Mouse (Mus musculus) forebrain, embryonic 13.5 days (tissue): ENCODE measurements around the gene Sytl3. TPM values are rescaled to one million over a fixed set of nuclear protein-coding genes. Genes with fewer than 3 reads are reported as not detected.

Experiments
- ATAC-seq: fragments of 200-750 bp; cut with Nextera tagmentation; 2 replicates; pipeline ENCODE4 v1.8.0; 2017
- H3K27ac ChIP-seq: fragments of 300-500 bp; sonication (generic); 2 replicates; pipeline ENCODE4 v1.5.1; 2015; ENCODE audit warnings: inconsistent platforms, mild to moderate bottlenecking, moderate library complexity
- H3K27me3 ChIP-seq: fragments of 300-500 bp; sonication (generic); 2 replicates; pipeline ENCODE4 v1.6.1; 2015; ENCODE audit warnings: mild to moderate bottlenecking, inconsistent platforms
- H3K36me3 ChIP-seq: fragments of 300-500 bp; sonication (generic); 2 replicates; pipeline ENCODE4 v1.6.1; 2015; ENCODE audit warnings: mild to moderate bottlenecking, inconsistent platforms; ENCODE audit not compliant: poor library complexity, severe bottlenecking
- H3K4me1 ChIP-seq: fragments of 300-500 bp; sonication (generic); 2 replicates; pipeline ENCODE4 v1.6.1; 2015; ENCODE audit warnings: inconsistent platforms
- H3K4me2 ChIP-seq: fragments of 300-500 bp; sonication (generic); 2 replicates; pipeline ENCODE4 v1.6.1; 2015; ENCODE audit warnings: inconsistent platforms, mild to moderate bottlenecking, moderate library complexity
- H3K4me3 ChIP-seq: fragments of 300-500 bp; sonication (generic); 2 replicates; pipeline ENCODE4 v1.5.1; 2015; ENCODE audit warnings: mild to moderate bottlenecking, inconsistent platforms
- H3K9ac ChIP-seq: fragments of 300-500 bp; sonication (generic); 2 replicates; pipeline ENCODE4 v1.6.1; 2015; ENCODE audit warnings: mild to moderate bottlenecking, inconsistent platforms
- H3K9me3 ChIP-seq: fragments of 300-500 bp; sonication (generic); replicated peaks from 2 replicates; pipeline ENCODE4 v1.6.1; 2016; ENCODE audit warnings: inconsistent platforms
- WGBS: fragments of 180-500 bp; shearing (Covaris S2); methylation state at CpG from one replicate; pipeline ENCODE4 v1.1.7; 2015; 5-methylcytosine and 5-hydroxymethylcytosine counted together
- polyA plus RNA-seq: library from polyadenylated mRNA; unstranded; fragments of >200 nt; fragmentation: Nextera tagmentation; extraction: Ambion mirVana; gene quantifications from 2 replicates; pipeline ENCODE4 v1.2.1, GENCODE M21; 2015

Gene Sytl3
- polyA plus RNA-seq, 1 experiment from 2014 or later: 0.43 TPM

- ATAC-seq: no peak
- H3K4me3 ChIP-seq: no peak overlapping the region
- no peaks in the 10 kb centered on the region for H3K27me3 ChIP-seq
- peaks cover 25% of the 10 kb centered on the region for H3K4me1 ChIP-seq
- H3K27ac ChIP-seq: no peak overlapping the region
- H3K9ac ChIP-seq: no peak overlapping the region
- H3K9me3 ChIP-seq: no peaks in the 10 kb centered on the region
- H3K4me2 ChIP-seq: no peak overlapping the region
- 83% methylated on average over 5 of the region's 5 CpGs for WGBS
- peaks cover 4% of the 10 kb centered on the region; the same call in 1 of the 2 replicates for H3K36me3 ChIP-seq
These were observed 113.5 kb downstream of the Sytl3 start for GRCm38 (mm10) chr17:6772490-6772773.

- WGBS: 91% methylated on average over 14 of the region's 14 CpGs
- H3K4me3 ChIP-seq: no peak overlapping the region
These were observed 114.5 kb downstream of the Sytl3 start for GRCm38 (mm10) chr17:6773249-6773966.

GRCm38 (mm10) chr17:6775221-6775620 is 116.3 kb downstream of the Sytl3 start:
- H3K27ac ChIP-seq: no peak overlapping the region
- H3K4me3 ChIP-seq: no peak overlapping the region
- no peaks in the 10 kb centered on the region for H3K27me3 ChIP-seq
- H3K4me1 ChIP-seq: peaks cover 44% of the 10 kb centered on the region
- no peaks in the 10 kb centered on the region for H3K9me3 ChIP-seq
- peaks cover 4% of the 10 kb centered on the region; the same call in 1 of the 2 replicates for H3K36me3 ChIP-seq
- WGBS: 72% methylated on average over 9 of the region's 9 CpGs
- ATAC-seq: no peak
- no peak overlapping the region for H3K9ac ChIP-seq
- no peak overlapping the region for H3K4me2 ChIP-seq

More at GRCm38 (mm10) chr17:6773249-6773966, 114.5 kb downstream of the Sytl3 start:
- ATAC-seq: no peak
- H3K4me2 ChIP-seq: no peak overlapping the region
- H3K4me1 ChIP-seq: peaks cover 26% of the 10 kb centered on the region
- peaks cover 4% of the 10 kb centered on the region; the same call in 1 of the 2 replicates for H3K36me3 ChIP-seq
- H3K27ac ChIP-seq: no peak overlapping the region
- H3K27me3 ChIP-seq: no peaks in the 10 kb centered on the region
- H3K9me3 ChIP-seq: no peaks in the 10 kb centered on the region
- no peak overlapping the region for H3K9ac ChIP-seq

- no peak for ATAC-seq
- H3K4me3 ChIP-seq: no peak overlapping the region
- H3K9ac ChIP-seq: no peak overlapping the region
- H3K27me3 ChIP-seq: no peaks in the 10 kb centered on the region
- peaks cover 49% of the 10 kb centered on the region for H3K4me1 ChIP-seq
- H3K36me3 ChIP-seq: peaks cover 4% of the 10 kb centered on the region; the same call in 1 of the 2 replicates
- H3K4me2 ChIP-seq: no peak overlapping the region
- no peaks in the 10 kb centered on the region for H3K9me3 ChIP-seq
- no peak overlapping the region for H3K27ac ChIP-seq
- WGBS: 77% methylated on average over 4 of the region's 4 CpGs
These were observed 116.8 kb downstream of the Sytl3 start for GRCm38 (mm10) chr17:6775671-6776070.

- H3K9ac ChIP-seq: no peak overlapping the region
- no peak overlapping the region for H3K4me3 ChIP-seq
- H3K9me3 ChIP-seq: no peaks in the 10 kb centered on the region
- H3K4me2 ChIP-seq: no peak overlapping the region
- H3K27ac ChIP-seq: 0 out of 2 replicates have a peak overlapping the region, but pooled peaks have one; percentile 44
- H3K36me3 ChIP-seq: peaks cover 4% of the 10 kb centered on the region; the same call in 1 of the 2 replicates
- peaks cover 53% of the 10 kb centered on the region for H3K4me1 ChIP-seq
- 48% methylated on average over 6 of the region's 6 CpGs for WGBS
- no peak for ATAC-seq
- no peaks in the 10 kb centered on the region for H3K27me3 ChIP-seq
These were observed 117.2 kb downstream of the Sytl3 start for GRCm38 (mm10) chr17:6776123-6776522.

- no peak overlapping the region for H3K27ac ChIP-seq
- H3K4me1 ChIP-seq: peaks cover 57% of the 10 kb centered on the region
- H3K36me3 ChIP-seq: peaks cover 4% of the 10 kb centered on the region; the same call in 1 of the 2 replicates
- H3K4me2 ChIP-seq: no peak overlapping the region
- no peak overlapping the region for H3K4me3 ChIP-seq
- H3K27me3 ChIP-seq: 0 out of 2 replicates have a peak, but pooled peaks cover 2% of the 10 kb centered on the region
- no peak overlapping the region for H3K9ac ChIP-seq
- ATAC-seq: no peak
- 29% methylated on average over 5 of the region's 5 CpGs for WGBS
- H3K9me3 ChIP-seq: no peaks in the 10 kb centered on the region
These were observed 117.7 kb downstream of the Sytl3 start for GRCm38 (mm10) chr17:6776576-6776975.

- no peak for ATAC-seq
- Histone ChIP-seq H3K27me3 (0 out of 2 replicates have a peak, but pooled peaks cover 2% of the 10 kb centered on the region), H3K9me3 (no peaks in the 10 kb centered on the region), H3K4me1 (peaks cover 60% of the 10 kb centered on the region), H3K4me2 (no peak overlapping the region), H3K4me3 (no peak overlapping the region), H3K9ac (no peak overlapping the region), H3K36me3 (peaks cover 4% of the 10 kb centered on the region; the same call in 1 of the 2 replicates), H3K27ac (no peak overlapping the region)
- WGBS: 76% methylated on average over 6 of the region's 6 CpGs
These were observed 118.2 kb downstream of the Sytl3 start for GRCm38 (mm10) chr17:6777061-6777460.

- Histone ChIP-seq H3K4me3 (no peak overlapping the region), H3K4me2 (peak overlapping the region; percentile 77; the same call in 1 of the 2 replicates), H3K36me3 (peaks cover 4% of the 10 kb centered on the region; the same call in 1 of the 2 replicates), H3K27me3 (0 out of 2 replicates have a peak, but pooled peaks cover 2% of the 10 kb centered on the region), H3K9ac (no peak overlapping the region), H3K4me1 (peaks cover 64% of the 10 kb centered on the region), H3K9me3 (no peaks in the 10 kb centered on the region), H3K27ac (no peak overlapping the region)
- 67% methylated on average over 12 of the region's 12 CpGs for WGBS
- no peak for ATAC-seq
These were observed 118.9 kb downstream of the Sytl3 start for GRCm38 (mm10) chr17:6777629-6778331.

GRCm38 (mm10) chr17:6778332-6778683 is 119.4 kb downstream of the Sytl3 start:
- under 1% methylated on average over 9 of the region's 9 CpGs for WGBS
- Histone ChIP-seq H3K9ac (peak overlapping the region; percentile 59), H3K4me3 (peak overlapping the region; percentile 71), H3K36me3 (peaks cover 4% of the 10 kb centered on the region; the same call in 1 of the 2 replicates), H3K27ac (no peak overlapping the region), H3K4me1 (peaks cover 64% of the 10 kb centered on the region), H3K4me2 (peak overlapping the region; percentile 77), H3K9me3 (no peaks in the 10 kb centered on the region), H3K27me3 (0 out of 2 replicates have a peak, but pooled peaks cover 2% of the 10 kb centered on the region)
- ATAC-seq: no peak

- Histone ChIP-seq H3K36me3 (no peaks in the 10 kb centered on the region), H3K4me3 (peak overlapping the region; percentile 71), H3K27me3 (0 out of 2 replicates have a peak, but pooled peaks cover 2% of the 10 kb centered on the region), H3K9me3 (no peaks in the 10 kb centered on the region), H3K27ac (peak overlapping the region; percentile 63), H3K4me1 (peaks cover 61% of the 10 kb centered on the region), H3K9ac (peak overlapping the region; percentile 59), H3K4me2 (peak overlapping the region; percentile 77)
- 6% methylated on average over 23 of the region's 23 CpGs for WGBS
- ATAC-seq: peak; percentile 61
These were observed 120.0 kb downstream of the Sytl3 start for GRCm38 (mm10) chr17:6778771-6779509.

- WGBS: 35% methylated on average over 7 of the region's 7 CpGs
- no peak for ATAC-seq
- Histone ChIP-seq H3K27me3 (0 out of 2 replicates have a peak, but pooled peaks cover 2% of the 10 kb centered on the region), H3K9me3 (no peaks in the 10 kb centered on the region), H3K9ac (peak overlapping the region; percentile 59), H3K4me3 (peak overlapping the region; percentile 71), H3K4me1 (peaks cover 61% of the 10 kb centered on the region), H3K36me3 (no peaks in the 10 kb centered on the region), H3K27ac (no peak overlapping the region), H3K4me2 (peak overlapping the region; percentile 77)
These were observed 120.7 kb downstream of the Sytl3 start for GRCm38 (mm10) chr17:6779632-6780031.
